In genomic region chr4:63486523-63486922, GRCm38 (mm10) we compare ENCODE assay signal across 15 mouse cellular contexts. TPM values are rescaled to one million over a fixed set of nuclear protein-coding genes. Genes with fewer than 3 reads are reported as not detected.
DNase-seq lines count a peak whose midpoint lies in the region; ATAC-seq and TF ChIP-seq lines count a peak whose summit lies in the region.
"Had no signal": no experiment of that assay in that cellular context is flagged by ENCODE, and none has a peak within 500 bp of the region (broad histone marks: within the 10 kb centered on the region; RNA-seq: fewer than 3 reads in every experiment).

No protein-coding gene starts in this region.

- H3K9me3 ChIP-seq in neural tube, embryonic 13.5 days, result no peaks in the 10 kb centered on the region
- H3K9me3 ChIP-seq in intestine, postnatal 0 days (ENCODE audit: control insufficient read depth), result no peaks in the 10 kb centered on the region
- H3K9me3 ChIP-seq: forebrain, embryonic 15.5 days; liver, embryonic 12.5 days; midbrain, embryonic 12.5 days had no signal

- H3K4me3 ChIP-seq in neural tube, embryonic 13.5 days, result no peak overlapping the region
- no peak overlapping the region for H3K4me3 ChIP-seq in intestine, postnatal 0 days (ENCODE audit: low read depth, low read length)
- H3K4me3 ChIP-seq: forebrain, embryonic 15.5 days; liver, embryonic 12.5 days; midbrain, embryonic 12.5 days had no signal

- H3K4me2 ChIP-seq in neural tube, embryonic 13.5 days, result no peak overlapping the region
- no peak overlapping the region for H3K4me2 ChIP-seq in intestine, postnatal 0 days (replicated peaks; ENCODE audit: low read depth)
- H3K4me2 ChIP-seq: forebrain, embryonic 15.5 days; liver, embryonic 12.5 days; midbrain, embryonic 12.5 days had no signal

- no peak for DNase-seq in neural tube, embryonic 10.5 days (ENCODE audit: extremely low spot score, low spot score)
- peak; percentile 60 for DNase-seq in T-cell, adult 2 months (ENCODE audit: low spot score)
- DNase-seq in kidney, postnatal 36 days, result peak; percentile 83 to 90
- peak; percentile 76 for DNase-seq in thymus, postnatal 25 days
- no peak for DNase-seq in cerebellum, postnatal 36 days
- DNase-seq in layer of hippocampus, adult 11-12 months (ENCODE audit: low spot score), result no peak
- DNase-seq: cerebellum, adult 18-20 months; heart, adult 18-20 months; heart, postnatal 10 days; lung, postnatal 10 days had no signal

- WGBS in neural tube, embryonic 13.5 days, result 36% methylated on average over 4 of the region's 4 CpGs
- 51% methylated on average over 4 of the region's 4 CpGs for WGBS in intestine, postnatal 0 days

- peaks cover 46% of the 10 kb centered on the region for H3K4me1 ChIP-seq in neural tube, embryonic 13.5 days (replicated peaks)
- H3K4me1 ChIP-seq in intestine, postnatal 0 days (replicated peaks; ENCODE audit: control insufficient read depth, insufficient read depth, low read length), result no peaks in the 10 kb centered on the region; the same call in 1 of the 2 replicates
- H3K4me1 ChIP-seq: liver, embryonic 12.5 days had no signal

- 0 out of 2 replicates have a peak overlapping the region, but pooled peaks have one; percentile 23 for H3K27ac ChIP-seq in neural tube, embryonic 13.5 days (replicated peaks)
- H3K27ac ChIP-seq in intestine, postnatal 0 days (ENCODE audit: low read depth, low read length), result no peak overlapping the region
- H3K27ac ChIP-seq: forebrain, embryonic 15.5 days; liver, embryonic 12.5 days; midbrain, embryonic 12.5 days had no signal

- ATAC-seq in neural tube, embryonic 13.5 days (ENCODE audit: low read depth), result no peak
- ATAC-seq in intestine, postnatal 0 days, result no peak
- ATAC-seq: forebrain, embryonic 15.5 days; liver, embryonic 12.5 days had no signal

- TF ChIP-seq CTCF in intestine, postnatal 0 days (IDR thresholded peaks at IDR 0.05; ENCODE audit: low read depth), result no peak

- no peaks in the 10 kb centered on the region for H3K36me3 ChIP-seq in neural tube, embryonic 13.5 days
- H3K36me3 ChIP-seq in intestine, postnatal 0 days (ENCODE audit: control insufficient read depth, insufficient read depth), result no peaks in the 10 kb centered on the region
- H3K36me3 ChIP-seq: forebrain, embryonic 15.5 days; liver, embryonic 12.5 days; midbrain, embryonic 12.5 days had no signal

- no peaks in the 10 kb centered on the region for H3K27me3 ChIP-seq in neural tube, embryonic 13.5 days
- H3K27me3 ChIP-seq in intestine, postnatal 0 days (replicated peaks; ENCODE audit: control insufficient read depth, insufficient read depth, low read length), result no peaks in the 10 kb centered on the region
- H3K27me3 ChIP-seq: forebrain, embryonic 15.5 days; midbrain, embryonic 12.5 days had no signal

- H3K9ac ChIP-seq in neural tube, embryonic 13.5 days, result no peak overlapping the region
- no peak overlapping the region for H3K9ac ChIP-seq in intestine, postnatal 0 days (ENCODE audit: low read depth, low read length)
- H3K9ac ChIP-seq: forebrain, embryonic 15.5 days; liver, embryonic 12.5 days; midbrain, embryonic 12.5 days had no signal

RNA-seq across cellular contexts. Expression of gene Whrn, which starts 9.3 kb away (rescaled TPM):
- 4.2 and 5.6 TPM in 2 replicates for polyA plus RNA-seq in neural tube, embryonic 13.5 days (2015; fragmentation: Nextera tagmentation; extraction: Ambion mirVana)
- 1.3 and 1.8 TPM in 2 replicates for polyA plus RNA-seq in intestine, postnatal 0 days (2015; fragmentation: Nextera tagmentation; extraction: Ambion mirVana)

RNA-seq across cellular contexts. Expression of gene Atp6v1g1, which starts 58.0 kb away (rescaled TPM):
- 450 and 499 TPM in 2 replicates for polyA plus RNA-seq in neural tube, embryonic 13.5 days (2015; fragmentation: Nextera tagmentation; extraction: Ambion mirVana)
- polyA plus RNA-seq in intestine, postnatal 0 days (2015; fragmentation: Nextera tagmentation; extraction: Ambion mirVana), result 345 and 364 TPM in 2 replicates

Comparison
In these comparisons a context has a peak if more than half of its experiments do, and no peak if none do; other contexts are left out.
1. DNase-seq: peak in T-cell, adult 2 months (single experiment), kidney, postnatal 36 days (2 of 2) and thymus, postnatal 25 days (single experiment); none in neural tube, embryonic 10.5 days (single experiment), cerebellum, postnatal 36 days (0 of 2) and layer of hippocampus, adult 11-12 months (single experiment).